Mouse (Mus musculus): ENCODE measurements around the gene Zfp458.
"Not testable (repeated sequence)": the region's sequence is repeated elsewhere in the genome, so short reads cannot be mapped to it uniquely, and the experiment has no call there.

The Zfp458 gene

DNA sequence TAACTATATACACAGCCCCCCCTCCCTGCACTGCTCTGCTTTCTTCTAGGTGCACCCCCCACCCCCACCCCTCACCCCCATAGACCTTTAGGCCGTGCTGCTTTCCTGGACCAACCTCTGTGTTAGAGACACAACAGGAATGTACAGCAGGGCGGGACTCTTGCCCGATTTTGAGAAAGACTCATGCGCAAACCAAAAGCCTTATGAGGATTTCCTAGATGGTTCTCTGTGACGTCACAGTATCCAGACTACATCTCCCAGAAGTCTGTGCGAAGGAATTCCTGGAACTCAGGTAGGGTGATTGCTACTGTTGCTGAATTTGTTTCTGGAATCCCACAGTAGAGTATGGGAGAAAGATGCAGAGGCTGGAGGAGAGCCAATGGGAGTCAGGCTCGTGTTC is at the start of gene Zfp458:
Gene Zfp458, minus strand, starts transcription at position 153 of the 400 bp plus-strand sequence.
- peak; percentile 9 for DNase-seq (ENCODE audit: inconsistent ontology term)

DNA sequence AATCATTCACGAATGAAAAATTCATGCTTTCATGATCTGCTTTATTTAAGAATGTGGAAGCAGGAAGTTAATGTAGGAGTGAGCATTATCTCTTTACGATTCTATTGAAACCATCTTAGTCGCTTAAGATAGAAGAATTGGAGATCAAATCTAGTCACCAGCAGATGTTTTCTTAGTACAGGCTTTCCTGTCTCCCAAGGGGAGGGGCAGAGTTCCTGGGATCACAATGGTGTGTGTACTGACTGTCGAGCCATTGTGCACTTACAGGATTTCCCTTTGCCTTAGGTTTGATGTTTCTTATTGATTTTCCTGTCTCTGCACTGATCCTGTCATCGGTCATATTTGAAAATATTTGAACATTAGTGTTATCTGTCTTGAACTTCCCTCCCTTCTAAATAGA is 28.5 kb upstream of the Zfp458 start:
- no peak for DNase-seq (ENCODE audit: inconsistent ontology term)

DNA sequence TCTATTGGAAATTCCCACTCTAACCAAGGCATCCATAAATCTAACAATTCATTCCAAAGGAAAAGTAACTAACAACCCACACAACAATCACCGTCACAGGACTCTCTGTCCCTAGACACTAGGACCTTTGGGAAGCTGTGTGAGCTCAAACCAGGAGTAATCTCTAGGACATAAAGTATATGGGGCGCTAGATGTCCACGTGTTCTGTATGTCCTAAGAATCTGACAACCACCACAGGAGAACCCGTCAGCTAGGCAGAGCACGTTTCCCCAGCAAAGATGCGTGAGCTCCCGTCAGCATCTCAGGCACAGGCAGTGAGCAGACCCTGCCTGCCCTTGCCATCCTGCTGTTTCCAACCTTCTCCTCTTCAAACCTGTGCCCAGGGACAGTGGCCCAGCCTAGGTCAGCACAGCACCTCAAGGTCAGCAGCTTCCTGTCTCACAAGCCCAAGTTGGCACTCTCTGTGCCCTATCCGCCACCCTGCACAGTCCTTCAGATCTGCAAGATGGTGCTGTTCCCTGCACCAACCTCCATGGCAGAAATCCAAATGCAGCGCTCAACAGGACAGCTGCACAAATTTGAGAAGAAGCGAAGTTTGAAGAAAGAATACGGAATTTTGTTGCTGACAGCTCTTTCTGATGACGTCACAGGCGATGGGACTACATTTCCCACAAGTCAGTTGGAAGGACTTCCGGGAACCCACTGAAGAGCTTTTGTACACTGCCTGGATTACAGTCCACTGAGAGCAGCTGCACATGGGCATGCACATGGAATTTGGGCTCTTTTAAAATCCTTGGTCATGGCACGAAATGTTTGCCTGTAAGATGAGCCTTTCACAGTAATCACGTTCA is 27.8 kb upstream of the Zfp458 start, which contains the start of gene Zfp457:
Gene Zfp457, minus strand, starts transcription at position 664 of the 851 bp plus-strand sequence.
- peak; percentile 89 for DNase-seq (ENCODE audit: inconsistent ontology term)

DNA sequence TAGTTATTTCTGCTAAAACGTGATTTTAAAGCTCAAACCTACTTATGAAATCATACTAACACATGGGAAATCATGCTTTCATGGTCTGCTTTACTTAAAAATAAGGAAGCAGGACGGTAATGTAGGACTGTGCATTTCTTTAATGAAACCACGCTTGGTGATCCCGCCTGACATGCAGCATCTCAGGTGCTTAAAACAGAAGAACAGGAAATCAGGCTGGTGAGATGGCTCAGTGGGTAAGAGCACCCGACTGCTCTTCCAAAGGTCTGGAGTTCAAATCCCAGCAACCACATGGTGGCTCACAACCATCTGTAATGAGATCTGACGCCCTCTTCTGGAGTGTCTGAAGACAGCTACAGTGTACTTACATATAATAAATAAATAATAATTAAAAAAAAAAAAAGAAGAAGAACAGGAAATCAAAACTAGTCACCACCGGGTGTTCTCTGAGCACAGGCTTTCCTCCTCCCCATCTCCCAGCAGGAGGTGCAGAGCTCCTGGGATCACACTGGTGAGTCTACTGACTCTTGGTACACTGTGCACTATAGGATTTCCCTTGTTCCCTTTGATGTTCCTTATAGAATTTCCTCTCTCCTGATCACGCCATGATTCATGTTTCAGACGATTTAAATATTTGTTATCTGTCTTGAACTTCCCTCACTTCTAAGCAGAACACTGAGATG is 8.7 kb downstream of the Zfp458 start:
- not testable (repeated sequence) for DNase-seq (ENCODE audit: inconsistent ontology term)

DNA sequence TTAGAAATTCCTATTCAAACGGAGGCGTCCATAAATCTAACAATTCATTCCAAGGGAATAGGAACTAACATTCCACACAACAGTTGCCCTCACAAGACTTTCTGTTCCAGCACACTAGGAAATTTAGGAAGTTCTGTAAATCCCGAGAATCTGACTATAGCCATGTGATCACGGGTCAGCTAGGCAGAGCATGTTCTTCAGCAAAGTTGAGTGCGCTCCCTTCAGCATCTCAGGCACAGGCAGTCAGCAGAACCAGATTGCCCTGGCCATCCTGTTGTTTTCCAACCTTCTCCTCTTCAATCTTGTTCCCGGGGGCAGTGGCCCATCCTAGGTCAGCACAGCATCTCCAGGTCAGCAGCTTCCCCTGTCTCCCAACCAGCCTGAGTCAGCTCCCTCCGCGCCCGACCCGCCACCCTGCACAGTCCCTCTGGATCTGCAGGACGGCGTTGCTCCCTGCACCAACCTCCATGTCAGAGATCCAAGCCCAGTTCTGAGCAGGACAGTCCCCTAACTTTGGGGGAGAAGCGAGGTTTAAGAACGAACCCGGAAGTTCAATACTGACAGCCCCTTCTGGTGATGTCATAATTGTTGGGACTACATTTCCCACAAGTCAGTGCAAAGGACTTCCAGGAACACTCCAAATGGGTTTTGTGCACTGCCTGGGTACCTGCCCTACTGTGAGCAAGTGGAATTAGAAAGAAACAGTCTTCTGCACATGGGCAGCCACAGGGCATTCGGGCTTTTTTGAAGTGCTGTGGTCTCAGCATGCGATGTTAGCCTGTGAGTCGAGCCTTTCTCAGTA is 9.5 kb downstream of the Zfp458 start:
- peak; percentile 78 for DNase-seq (ENCODE audit: inconsistent ontology term)

DNA sequence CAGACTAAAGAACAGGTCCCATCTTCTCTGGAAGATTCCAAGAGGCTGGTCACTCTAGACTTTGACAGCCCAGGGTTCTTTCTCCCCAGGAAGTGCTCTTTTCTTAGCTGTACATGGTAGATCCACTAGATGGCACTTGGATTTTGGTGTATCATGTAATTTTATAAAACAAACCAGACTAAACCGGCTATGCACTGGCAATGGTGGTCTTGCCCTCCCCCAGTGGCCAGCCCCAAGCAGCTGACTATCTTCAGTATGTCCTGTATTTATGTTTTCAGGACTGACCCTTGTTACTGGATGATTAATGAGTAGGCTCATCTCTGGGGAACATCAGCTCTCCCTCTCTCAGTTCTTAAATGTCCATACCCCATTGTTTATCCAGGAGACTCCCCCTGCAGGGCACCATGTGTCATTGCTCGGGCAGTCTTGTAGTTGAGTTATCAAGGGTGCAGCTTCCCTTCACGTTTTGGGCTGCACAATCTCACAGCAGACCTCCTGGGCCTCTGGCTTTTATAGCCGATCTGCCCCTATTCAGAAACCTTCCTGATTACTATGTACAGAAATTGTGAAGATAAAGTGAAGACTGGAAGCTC is 64.2 kb downstream of the Zfp458 start:
- no peak for DNase-seq (ENCODE audit: inconsistent ontology term)

Data from Muller cell, postnatal 12 days (primary cell).